ENCODE assay signal across 9 mouse cellular contexts in genomic region chr5:114146028-114146888, GRCm38 (mm10). TPM values are rescaled to one million over a fixed set of nuclear protein-coding genes. Genes with fewer than 3 reads are reported as not detected.
DNase-seq lines count a peak whose midpoint lies in the region; ATAC-seq and TF ChIP-seq lines count a peak whose summit lies in the region.
"Had no signal": no experiment of that assay in that cellular context is flagged by ENCODE, and none has a peak within 500 bp of the region (broad histone marks: within the 10 kb centered on the region; RNA-seq: fewer than 3 reads in every experiment).

Acacb (plus strand) TSS chr5:114146535.

- H3K27me3 ChIP-seq in CH12.LX (replicated peaks) = no peaks in the 10 kb centered on the region
- no peaks in the 10 kb centered on the region for H3K27me3 ChIP-seq in forebrain, postnatal 0 days (ENCODE audit: insufficient read depth, low read length)
- H3K27me3 ChIP-seq: midbrain, embryonic 12.5 days had no signal

- WGBS in forebrain, postnatal 0 days = 57% methylated on average over 19 of the region's 19 CpGs

- H3K79me2 ChIP-seq in CH12.LX (replicated peaks; ENCODE audit: control insufficient read depth, extremely low read depth, insufficient read depth, poor library complexity, severe bottlenecking) = no peaks in the 10 kb centered on the region

- no peak for TF ChIP-seq POLR2A in CH12.LX (IDR thresholded peaks at IDR 0.05; ENCODE audit: low read depth, low read length)

- TF ChIP-seq CTCF in CH12.LX (conservative IDR thresholded peaks at IDR 0.05 in 1 of 2, IDR thresholded peaks at IDR 0.05 in 1 of 2; ENCODE audit: low read depth in 2 of 2, low read length in 2 of 2) = no peak
- no peak for TF ChIP-seq CTCF in forebrain, postnatal 0 days (IDR thresholded peaks at IDR 0.05; ENCODE audit: low read depth)

- no peak for TF ChIP-seq RAD21 in CH12.LX (IDR thresholded peaks at IDR 0.05; ENCODE audit: low read depth, low read length)

- H3K27ac ChIP-seq in CH12.LX (ENCODE audit: insufficient read depth, low read depth) = no peak within 1 kb of the TSS
- H3K27ac ChIP-seq in forebrain, postnatal 0 days (ENCODE audit: low read depth, low read length) = no peak within 1 kb of the TSS
- H3K27ac ChIP-seq: midbrain, embryonic 12.5 days had no signal

- no peaks in the 10 kb centered on the region for H3K36me3 ChIP-seq in CH12.LX (replicated peaks in 1 of 2; ENCODE audit: control insufficient read depth in 1 of 2, insufficient read depth in 1 of 2, low read length in 1 of 2)
- no peaks in the 10 kb centered on the region for H3K36me3 ChIP-seq in forebrain, postnatal 0 days (ENCODE audit: insufficient read depth)
- H3K36me3 ChIP-seq: midbrain, embryonic 12.5 days had no signal

- H3K4me2 ChIP-seq in CH12.LX (ENCODE audit: insufficient read depth, low read depth, poor library complexity, severe bottlenecking) = no peak within 1 kb of the TSS
- no peak within 1 kb of the TSS for H3K4me2 ChIP-seq in forebrain, postnatal 0 days (ENCODE audit: low read depth)
- H3K4me2 ChIP-seq: midbrain, embryonic 12.5 days had no signal

- in situ Hi-C loops in CH12.LX (cut with MboI; ENCODE audit: low pct_ligation_motif_present, low pct_unique_long_range_greater_than_20kb, low sequenced_read_pairs) = no loop called here

- TF ChIP-seq EP300 in CH12.LX (IDR thresholded peaks at IDR 0.05; ENCODE audit: low read length) = no peak

- no peak for DNase-seq in CH12.LX (ENCODE audit: extremely low read depth)
- peak; percentile 81 for DNase-seq in adipocyte (ENCODE audit: low spot score)
- DNase-seq in heart, adult 11 months = peak; percentile 98
- DNase-seq in kidney, adult 8-10 months = peak; percentile 54
- DNase-seq in cerebellum, adult 11 months = no peak
- no peak for DNase-seq in forebrain, postnatal 0 days
- no peak for DNase-seq in left cerebral cortex, adult 18-20 months (ENCODE audit: low spot score in 2 of 2)
- no peak for DNase-seq in Muller cell, postnatal 12 days (ENCODE audit: inconsistent ontology term)

- H3K4me3 ChIP-seq in CH12.LX (replicated peaks in 1 of 3; ENCODE audit: low read depth in 2 of 3, low read length in 2 of 3, poor library complexity in 1 of 3) = no peak within 1 kb of the TSS
- H3K4me3 ChIP-seq in forebrain, postnatal 0 days (ENCODE audit: low read depth, low read length) = no peak within 1 kb of the TSS
- H3K4me3 ChIP-seq: midbrain, embryonic 12.5 days had no signal

- H3K9ac ChIP-seq in CH12.LX (ENCODE audit: insufficient read depth, low read depth) = no peak within 1 kb of the TSS
- H3K9ac ChIP-seq in forebrain, postnatal 0 days = no peak within 1 kb of the TSS
- H3K9ac ChIP-seq: midbrain, embryonic 12.5 days had no signal

- dilution Hi-C loops in CH12.LX (cut with MboI; ENCODE audit: extremely low pct_ligation_motif_present, extremely low pct_unique_long_range_greater_than_20kb, low sequenced_read_pairs) = no loop called here

- ATAC-seq in forebrain, postnatal 0 days = no peak

- peaks cover 0 to 15% of the 10 kb centered on the region in 2 experiments; a peak in 2 of 4 replicates for H3K4me1 ChIP-seq in CH12.LX (ENCODE audit: control insufficient read depth in 1 of 2, insufficient read depth in 2 of 2)
- no peaks in the 10 kb centered on the region for H3K4me1 ChIP-seq in forebrain, postnatal 0 days (ENCODE audit: insufficient read depth)

- peaks cover 2% of the 10 kb centered on the region for H3K9me3 ChIP-seq in CH12.LX (replicated peaks; ENCODE audit: low read length)
- no peaks in the 10 kb centered on the region for H3K9me3 ChIP-seq in forebrain, postnatal 0 days (ENCODE audit: low read length)
- H3K9me3 ChIP-seq: midbrain, embryonic 12.5 days had no signal

TF ChIP-seq in CH12.LX, 34 proteins besides CTCF, POLR2A, EP300 and RAD21:
- TF ChIP-seq JUND (conservative IDR thresholded peaks at IDR 0.05; ENCODE audit: low read depth, low read length) = no peak
- TF ChIP-seq MAZ (IDR thresholded peaks at IDR 0.05; ENCODE audit: low read depth, low read length) = no peak
- TF ChIP-seq BHLHE40 (IDR thresholded peaks at IDR 0.05; ENCODE audit: low read depth, low read length) = no peak
- TF ChIP-seq ETS1 (conservative IDR thresholded peaks at IDR 0.05; ENCODE audit: low read depth, low read length) = no peak
- TF ChIP-seq CHD1 (IDR thresholded peaks at IDR 0.05; ENCODE audit: low read depth, low read length) = no peak
- TF ChIP-seq ZMIZ1 (IDR thresholded peaks at IDR 0.05; ENCODE audit: low read depth, low read length) = no peak
- no peak for TF ChIP-seq POLR2AphosphoS2 (IDR thresholded peaks at IDR 0.05; ENCODE audit: low read depth, low read length)

RNA-seq across cellular contexts. Expression of gene Acacb, which starts in this region (rescaled TPM):
- total RNA-seq in CH12.LX (2012; rRNA removed) (3.9 and 6.2 TPM in 2 replicates), CH12.LX (2014; rRNA removed) (13.4 and 14.1 TPM in 2 replicates)
- 16.3 and 17.0 TPM in 2 replicates for polyA plus RNA-seq in CH12.LX (2012; ENCODE audit: insufficient read length, low read depth)
- 2.0 and 4.0 TPM in 2 replicates for total RNA-seq in forebrain, postnatal 0 days (2014; rRNA removed)
- polyA plus RNA-seq in forebrain, postnatal 0 days (2015; fragmentation: Nextera tagmentation; extraction: Ambion mirVana) = 2.7 and 4.3 TPM in 2 replicates
- total RNA-seq in left cerebral cortex, adult 18-20 months (2021) = 1 to 10 TPM; 2.8 to 6.2 TPM

Comparison
In these comparisons a context has a peak if more than half of its experiments do, and no peak if none do; other contexts are left out.
1. DNase-seq: peak in adipocyte (single experiment), heart, adult 11 months (single experiment) and kidney, adult 8-10 months (2 of 2); none in CH12.LX (single experiment), cerebellum, adult 11 months (single experiment), forebrain, postnatal 0 days (single experiment), left cerebral cortex, adult 18-20 months (0 of 2) and Muller cell, postnatal 12 days (single experiment).